Comparison of ENCODE assay signal across 8 mouse cellular contexts in genomic region chr5:139908811-139909627, GRCm38 (mm10). TPM values are rescaled to one million over a fixed set of nuclear protein-coding genes. Genes with fewer than 3 reads are reported as not detected.
DNase-seq lines count a peak whose midpoint lies in the region; ATAC-seq and TF ChIP-seq lines count a peak whose summit lies in the region.

No protein-coding gene starts in this region.

- H3K4me2 ChIP-seq in kidney, embryonic 14.5 days (replicated peaks; ENCODE audit: low read depth, low read length): peak overlapping the region; percentile 99
- H3K4me2 ChIP-seq in hindbrain, embryonic 13.5 days: peak overlapping the region; percentile 91
- H3K4me2 ChIP-seq in liver, postnatal 0 days (ENCODE audit: low read depth, low read length): peak overlapping the region; percentile 82
- H3K4me2 ChIP-seq in stomach, embryonic 16.5 days (ENCODE audit: low read depth, low read length): peak overlapping the region; percentile 84

- no peak for DNase-seq in kidney, adult 9 months
- peak; percentile 68 for DNase-seq in embryo, embryonic 11 days
- DNase-seq in liver, postnatal 0 days: no peak
- no peak for DNase-seq in spleen, adult 12 weeks (ENCODE audit: low spot score)
- no peak for DNase-seq in frontal cortex, postnatal 36 days (ENCODE audit: low spot score in 2 of 2)

- no peak overlapping the region for H3K27ac ChIP-seq in kidney, embryonic 14.5 days (ENCODE audit: low read depth, low read length)
- peak overlapping the region; percentile 52 for H3K27ac ChIP-seq in hindbrain, embryonic 13.5 days
- no peak overlapping the region for H3K27ac ChIP-seq in liver, postnatal 0 days (ENCODE audit: low read depth)
- no peak overlapping the region for H3K27ac ChIP-seq in stomach, embryonic 16.5 days (ENCODE audit: low read length)

- TF ChIP-seq EP300 in liver, postnatal 0 days (IDR thresholded peaks at IDR 0.05; ENCODE audit: low read depth): no peak

- no peaks in the 10 kb centered on the region for H3K9me3 ChIP-seq in kidney, embryonic 14.5 days (ENCODE audit: control insufficient read depth, low read length)
- no peaks in the 10 kb centered on the region for H3K9me3 ChIP-seq in hindbrain, embryonic 13.5 days
- H3K9me3 ChIP-seq in liver, postnatal 0 days (ENCODE audit: low read length): no peaks in the 10 kb centered on the region
- H3K9me3 ChIP-seq in stomach, embryonic 16.5 days (replicated peaks; ENCODE audit: control insufficient read depth, low read length): no peaks in the 10 kb centered on the region

- TF ChIP-seq CTCF in liver, postnatal 0 days (IDR thresholded peaks at IDR 0.05; ENCODE audit: low read depth): no peak

- H3K4me3 ChIP-seq in kidney, embryonic 14.5 days (ENCODE audit: low read length): peak overlapping the region; percentile 51
- peak overlapping the region; percentile 57 for H3K4me3 ChIP-seq in hindbrain, embryonic 13.5 days
- peak overlapping the region; percentile 55 for H3K4me3 ChIP-seq in liver, postnatal 0 days (ENCODE audit: low read depth, low read length)
- peak overlapping the region; percentile 58 for H3K4me3 ChIP-seq in stomach, embryonic 16.5 days (replicated peaks; ENCODE audit: low read length)

- peaks cover 86% of the 10 kb centered on the region for H3K27me3 ChIP-seq in kidney, embryonic 14.5 days (ENCODE audit: control insufficient read depth, insufficient read depth, low read length)
- H3K27me3 ChIP-seq in hindbrain, embryonic 13.5 days: peaks cover 83% of the 10 kb centered on the region
- peaks cover 87% of the 10 kb centered on the region for H3K27me3 ChIP-seq in liver, postnatal 0 days (ENCODE audit: insufficient read depth, low read length)
- peaks cover 67% of the 10 kb centered on the region for H3K27me3 ChIP-seq in stomach, embryonic 16.5 days (ENCODE audit: control insufficient read depth, insufficient read depth, low read length)

- under 1% methylated on average over 48 of the region's 50 CpGs for WGBS in kidney, embryonic 14.5 days
- under 1% methylated on average over 50 of the region's 50 CpGs for WGBS in hindbrain, embryonic 13.5 days
- 2% methylated on average over 48 of the region's 50 CpGs for WGBS in liver, postnatal 0 days (ENCODE audit: insufficient replicate concordance)
- WGBS in stomach, embryonic 16.5 days: under 1% methylated on average over 50 of the region's 50 CpGs

- H3K9ac ChIP-seq in kidney, embryonic 14.5 days (ENCODE audit: low read depth, low read length): peak overlapping the region; percentile 55
- peak overlapping the region; percentile 81 for H3K9ac ChIP-seq in hindbrain, embryonic 13.5 days
- peak overlapping the region; percentile 30; the same call in 1 of the 2 replicates for H3K9ac ChIP-seq in liver, postnatal 0 days (replicated peaks)
- peak overlapping the region; percentile 61 for H3K9ac ChIP-seq in stomach, embryonic 16.5 days (ENCODE audit: low read length)

- no peaks in the 10 kb centered on the region for H3K36me3 ChIP-seq in kidney, embryonic 14.5 days (ENCODE audit: control insufficient read depth, insufficient read depth, low read length)
- H3K36me3 ChIP-seq in hindbrain, embryonic 13.5 days: no peaks in the 10 kb centered on the region
- no peaks in the 10 kb centered on the region for H3K36me3 ChIP-seq in liver, postnatal 0 days (replicated peaks; ENCODE audit: insufficient read depth, low read length)
- H3K36me3 ChIP-seq in stomach, embryonic 16.5 days (ENCODE audit: control insufficient read depth, insufficient read depth, low read length): no peaks in the 10 kb centered on the region

- 0 out of 2 replicates have a peak, but pooled peaks have one; percentile 2 for ATAC-seq in kidney, embryonic 14.5 days (ENCODE audit: low FRiP score, low TSS enrichment)
- ATAC-seq in hindbrain, embryonic 13.5 days (ENCODE audit: low FRiP score): no peak
- ATAC-seq in liver, postnatal 0 days: no peak
- 0 out of 2 replicates have a peak, but pooled peaks have one; percentile 6 for ATAC-seq in stomach, embryonic 16.5 days (ENCODE audit: insufficient read depth, low FRiP score)

- peaks cover 29% of the 10 kb centered on the region for H3K4me1 ChIP-seq in kidney, embryonic 14.5 days (ENCODE audit: control insufficient read depth, insufficient read depth, low read length)
- H3K4me1 ChIP-seq in hindbrain, embryonic 13.5 days (replicated peaks): peaks cover 65% of the 10 kb centered on the region
- peaks cover 31% of the 10 kb centered on the region for H3K4me1 ChIP-seq in liver, postnatal 0 days (ENCODE audit: insufficient read depth)
- peaks cover 18% of the 10 kb centered on the region for H3K4me1 ChIP-seq in stomach, embryonic 16.5 days (ENCODE audit: control insufficient read depth, insufficient read depth, low read length)

RNA-seq across cellular contexts. Expression of gene Elfn1, which starts 1.3 kb away (rescaled TPM):
- polyA plus RNA-seq in kidney, embryonic 14.5 days (2014; fragmentation: Nextera tagmentation; extraction: Ambion mirVana): 0.14 and 0.50 TPM in 2 replicates
- polyA plus RNA-seq in hindbrain, embryonic 13.5 days (2015; fragmentation: Nextera tagmentation; extraction: Ambion mirVana): 1.3 and 1.4 TPM in 2 replicates
- polyA plus RNA-seq in liver, postnatal 0 days (2015; fragmentation: Nextera tagmentation; extraction: Ambion mirVana): not detected in 2 replicates
- 0.11 and 0.36 TPM in 2 replicates for polyA plus RNA-seq in stomach, embryonic 16.5 days (2015; fragmentation: Nextera tagmentation; extraction: Ambion mirVana)

Comparison
In these comparisons a context has a peak if more than half of its experiments do, and no peak if none do; other contexts are left out.
1. ATAC-seq: peak in kidney, embryonic 14.5 days (single experiment) and stomach, embryonic 16.5 days (single experiment); none in hindbrain, embryonic 13.5 days (single experiment) and liver, postnatal 0 days (single experiment).
2. H3K9ac ChIP-seq: peak in every context shown above with its lines; median percentile 81 in hindbrain, embryonic 13.5 days; 61 in stomach, embryonic 16.5 days; 55 in kidney, embryonic 14.5 days; 30 in liver, postnatal 0 days.
3. Peak in every context shown above with its lines, with median percentiles within 50 percentile points of each other: H3K4me2 ChIP-seq and H3K4me3 ChIP-seq.